Mouse (Mus musculus) hindbrain, embryonic 15.5 days (tissue): ENCODE data around the gene Fbxl2. TPM values are rescaled to one million over a fixed set of nuclear protein-coding genes. Genes with fewer than 3 reads are reported as not detected.

Experiments
- ATAC-seq: fragments of 200-750 bp; cut with Nextera tagmentation; 2 replicates; pipeline ENCODE4 v1.8.0; 2017; ENCODE audit warnings: low read depth, moderate number of reproducible peaks, moderate TSS enrichment; ENCODE audit not compliant: low FRiP score
- H3K27ac ChIP-seq: fragments of 300-500 bp; sonication (generic); replicated peaks from 2 replicates; pipeline ENCODE4 v1.5.1; 2015; ENCODE audit warnings: mild to moderate bottlenecking, inconsistent platforms
- H3K27me3 ChIP-seq: fragments of 300-500 bp; sonication (generic); 2 replicates; pipeline ENCODE4 v1.6.1; 2015; ENCODE audit warnings: control low read depth, inconsistent platforms
- H3K36me3 ChIP-seq: fragments of 300-500 bp; sonication (generic); 2 replicates; pipeline ENCODE4 v1.6.1; 2015; ENCODE audit warnings: control low read depth, inconsistent platforms
- H3K4me1 ChIP-seq: fragments of 300-500 bp; sonication (generic); replicated peaks from 2 replicates; pipeline ENCODE4 v1.6.1; 2015; ENCODE audit warnings: control low read depth, inconsistent platforms
- H3K4me2 ChIP-seq: fragments of 300-500 bp; sonication (generic); 2 replicates; pipeline ENCODE4 v1.6.1; 2015; ENCODE audit warnings: moderate library complexity, mild to moderate bottlenecking, inconsistent platforms
- H3K4me3 ChIP-seq: fragments of 300-500 bp; sonication (generic); 2 replicates; pipeline ENCODE4 v1.5.1; 2015; ENCODE audit warnings: mild to moderate bottlenecking, inconsistent platforms
- H3K9ac ChIP-seq: fragments of 300-500 bp; sonication (generic); 2 replicates; pipeline ENCODE4 v1.6.1; 2015; ENCODE audit warnings: inconsistent platforms
- H3K9me3 ChIP-seq: fragments of 300-500 bp; sonication (generic); 2 replicates; pipeline ENCODE4 v1.6.1; 2016; ENCODE audit warnings: control low read depth, inconsistent platforms
- WGBS: fragments of 180-500 bp; shearing (Covaris S2); methylation state at CpG from one replicate; pipeline ENCODE4 v1.1.7; 2015; 5-methylcytosine and 5-hydroxymethylcytosine counted together
- polyA plus RNA-seq: library from polyadenylated mRNA; unstranded; fragments of >200 nt; fragmentation: Nextera tagmentation; extraction: Ambion mirVana; gene quantifications from 2 replicates; pipeline ENCODE4 v1.2.1, GENCODE M21; 2015

The Fbxl2 gene
- polyA plus RNA-seq, 1 experiment from 2014 or later: 28.5 TPM

- Histone ChIP-seq H3K4me1 (peaks cover 15% of the 10 kb centered on the region), H3K27ac (peak overlapping the region; percentile 26), H3K27me3 (no peaks in the 10 kb centered on the region), H3K36me3 (peaks cover 43% of the 10 kb centered on the region), H3K9me3 (no peaks in the 10 kb centered on the region), H3K4me3 (no peak overlapping the region), H3K9ac (no peak overlapping the region), H3K4me2 (peak overlapping the region; percentile 3; the same call in 1 of the 2 replicates)
- WGBS: 29% methylated on average over 16 of the region's 16 CpGs
- ATAC-seq: peak; percentile 78
Observed at GRCm38 (mm10) chr9:113981099-113981880, 64.7 kb downstream of the Fbxl2 start.

DNA sequence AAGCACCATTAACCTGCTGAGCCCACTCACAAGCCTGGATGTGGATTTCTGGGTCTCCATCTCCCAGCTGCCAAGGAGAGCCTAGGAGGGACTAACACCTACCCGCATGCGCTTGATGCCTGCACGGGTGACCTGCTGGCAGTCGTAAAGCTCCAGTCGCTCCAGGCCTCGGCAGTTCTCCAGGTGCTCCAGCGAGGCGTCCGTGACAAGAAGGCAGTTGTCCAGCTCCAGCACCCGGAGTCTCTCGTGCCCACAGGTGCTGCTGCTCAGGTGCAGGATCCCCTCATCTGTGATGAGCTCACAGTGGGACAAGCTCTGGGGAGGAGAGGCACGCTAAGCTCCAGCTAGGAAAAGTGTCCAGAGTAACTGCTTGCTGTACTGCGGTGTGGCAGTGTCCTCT, 66.6 kb downstream of the Fbxl2 start:
- H3K4me2 ChIP-seq: no peak overlapping the region
- ATAC-seq: no peak
- H3K4me1 ChIP-seq: peaks cover 15% of the 10 kb centered on the region
- peaks cover 55% of the 10 kb centered on the region for H3K36me3 ChIP-seq
- WGBS: 92% methylated on average over 13 of the region's 13 CpGs
- no peaks in the 10 kb centered on the region for H3K9me3 ChIP-seq
- H3K27me3 ChIP-seq: no peaks in the 10 kb centered on the region
- H3K9ac ChIP-seq: no peak overlapping the region
- H3K4me3 ChIP-seq: no peak overlapping the region
- H3K27ac ChIP-seq: no peak overlapping the region

DNA sequence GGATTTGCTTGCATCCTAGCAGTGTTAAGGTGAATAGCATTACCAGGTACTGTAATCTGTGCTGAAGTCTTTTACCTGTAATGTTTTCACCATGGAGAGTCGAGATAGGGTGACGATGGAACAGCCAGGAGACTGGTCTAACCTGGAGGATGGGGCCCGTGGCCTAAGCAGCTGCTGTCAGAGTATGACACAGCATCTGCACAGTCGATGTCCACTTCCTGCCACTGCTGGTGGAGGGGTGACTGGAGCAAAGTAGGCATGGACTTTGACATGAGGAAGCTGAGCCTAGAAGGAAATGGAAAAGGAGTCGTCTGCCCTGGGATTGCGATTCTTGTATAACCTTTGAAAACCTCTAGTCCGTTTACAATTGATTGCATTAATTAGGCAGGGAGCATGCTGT, 67.3 kb downstream of the Fbxl2 start:
- no peak overlapping the region for H3K27ac ChIP-seq
- H3K36me3 ChIP-seq: peaks cover 57% of the 10 kb centered on the region

DNA sequence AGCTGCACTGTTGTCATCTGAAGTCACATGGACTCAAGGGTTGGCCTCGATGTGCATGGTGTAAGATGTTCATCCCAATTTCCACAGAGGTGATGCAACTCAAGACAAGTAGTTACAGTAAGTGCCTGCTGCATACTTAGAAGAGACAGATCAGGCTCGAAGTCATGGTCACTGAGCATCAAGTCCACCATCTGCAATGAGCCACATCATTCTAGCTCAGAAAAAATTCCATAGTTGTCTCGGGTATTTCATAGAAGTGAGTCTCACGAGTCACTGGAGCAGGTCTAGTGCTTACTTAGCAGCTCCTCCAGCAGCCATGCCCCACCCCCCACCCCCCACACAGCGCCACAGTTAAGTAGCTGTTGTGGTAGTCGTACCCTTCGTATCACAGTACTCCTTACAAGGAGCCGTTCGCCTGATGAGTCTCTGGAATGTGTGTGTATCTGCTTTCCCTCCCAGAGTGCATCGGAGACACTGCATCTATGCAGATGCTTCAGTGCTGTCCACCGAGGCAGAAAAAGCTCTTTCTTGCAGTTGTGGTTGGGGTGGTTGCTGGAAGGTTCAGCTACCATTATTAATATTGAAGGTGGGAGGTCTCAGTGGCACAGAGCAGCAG, 68.7 kb downstream of the Fbxl2 start:
- ATAC-seq: no peak
- H3K4me2 ChIP-seq: no peak overlapping the region
- H3K27me3 ChIP-seq: no peaks in the 10 kb centered on the region
- no peak overlapping the region for H3K27ac ChIP-seq
- no peak overlapping the region for H3K9ac ChIP-seq
- H3K4me3 ChIP-seq: no peak overlapping the region
- peaks cover 64% of the 10 kb centered on the region for H3K36me3 ChIP-seq
- H3K9me3 ChIP-seq: no peaks in the 10 kb centered on the region
- H3K4me1 ChIP-seq: peaks cover 15% of the 10 kb centered on the region
- WGBS: 84% methylated on average over 11 of the region's 11 CpGs

More for the DNA sequence above, 67.3 kb downstream of the Fbxl2 start:
- Histone ChIP-seq H3K9me3 (no peaks in the 10 kb centered on the region), H3K4me2 (no peak overlapping the region), H3K4me1 (peaks cover 15% of the 10 kb centered on the region), H3K27me3 (no peaks in the 10 kb centered on the region), H3K9ac (no peak overlapping the region), H3K4me3 (no peak overlapping the region)
- ATAC-seq: no peak
- 87% methylated on average over 7 of the region's 7 CpGs for WGBS

GRCm38 (mm10) chr9:113976264-113976663, 69.7 kb downstream of the Fbxl2 start:
- no peak overlapping the region for H3K9ac ChIP-seq
- H3K27me3 ChIP-seq: no peaks in the 10 kb centered on the region
- peaks cover 68% of the 10 kb centered on the region for H3K36me3 ChIP-seq
- 94% methylated on average over 10 of the region's 10 CpGs for WGBS
- H3K4me2 ChIP-seq: no peak overlapping the region
- no peaks in the 10 kb centered on the region for H3K9me3 ChIP-seq
- no peak for ATAC-seq
- H3K27ac ChIP-seq: no peak overlapping the region
- H3K4me1 ChIP-seq: peaks cover 5% of the 10 kb centered on the region
- no peak overlapping the region for H3K4me3 ChIP-seq

DNA sequence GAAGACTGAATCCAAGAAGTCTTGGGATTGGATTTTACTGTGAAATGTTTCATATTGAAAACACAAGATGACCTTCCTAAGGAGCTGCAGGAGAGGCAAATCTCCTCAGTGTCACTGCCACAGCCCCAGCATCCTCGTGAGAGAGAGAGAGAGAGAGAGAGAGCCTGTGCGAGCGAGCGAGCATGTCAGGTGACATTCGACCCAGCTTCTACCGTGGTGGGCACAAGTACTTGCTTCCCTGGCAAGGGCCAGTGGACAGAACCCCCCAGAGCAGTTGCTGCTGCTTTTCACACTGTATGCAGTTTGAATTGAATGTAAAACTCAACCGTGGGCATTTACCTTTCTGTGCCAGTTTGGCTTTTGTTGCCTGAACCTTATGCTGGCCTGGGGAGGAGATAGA, 70.5 kb downstream of the Fbxl2 start:
- Histone ChIP-seq H3K9me3 (no peaks in the 10 kb centered on the region), H3K9ac (no peak overlapping the region), H3K36me3 (peaks cover 74% of the 10 kb centered on the region), H3K4me3 (no peak overlapping the region), H3K27ac (no peak overlapping the region), H3K4me2 (no peak overlapping the region), H3K4me1 (no peaks in the 10 kb centered on the region), H3K27me3 (no peaks in the 10 kb centered on the region)
- WGBS: 83% methylated on average over 7 of the region's 7 CpGs
- ATAC-seq: no peak

- no peak overlapping the region for H3K4me3 ChIP-seq
- H3K4me1 ChIP-seq: no peaks in the 10 kb centered on the region
- H3K4me2 ChIP-seq: no peak overlapping the region
- no peaks in the 10 kb centered on the region for H3K9me3 ChIP-seq
- H3K36me3 ChIP-seq: peaks cover 76% of the 10 kb centered on the region
- H3K9ac ChIP-seq: no peak overlapping the region
- WGBS: 90% methylated on average over 4 of the region's 4 CpGs
- no peak for ATAC-seq
- no peak overlapping the region for H3K27ac ChIP-seq
- H3K27me3 ChIP-seq: no peaks in the 10 kb centered on the region
Observed at GRCm38 (mm10) chr9:113974945-113975344, 71.0 kb downstream of the Fbxl2 start.

GRCm38 (mm10) chr9:113973857-113974256, 72.1 kb downstream of the Fbxl2 start:
- no peak overlapping the region for H3K27ac ChIP-seq
- no peaks in the 10 kb centered on the region for H3K4me1 ChIP-seq
- no peak overlapping the region for H3K9ac ChIP-seq
- H3K4me3 ChIP-seq: no peak overlapping the region
- H3K4me2 ChIP-seq: no peak overlapping the region
- H3K9me3 ChIP-seq: no peaks in the 10 kb centered on the region
- no peak for ATAC-seq
- H3K36me3 ChIP-seq: peaks cover 79% of the 10 kb centered on the region
- WGBS: 71% methylated on average over 4 of the region's 4 CpGs
- H3K27me3 ChIP-seq: no peaks in the 10 kb centered on the region

DNA sequence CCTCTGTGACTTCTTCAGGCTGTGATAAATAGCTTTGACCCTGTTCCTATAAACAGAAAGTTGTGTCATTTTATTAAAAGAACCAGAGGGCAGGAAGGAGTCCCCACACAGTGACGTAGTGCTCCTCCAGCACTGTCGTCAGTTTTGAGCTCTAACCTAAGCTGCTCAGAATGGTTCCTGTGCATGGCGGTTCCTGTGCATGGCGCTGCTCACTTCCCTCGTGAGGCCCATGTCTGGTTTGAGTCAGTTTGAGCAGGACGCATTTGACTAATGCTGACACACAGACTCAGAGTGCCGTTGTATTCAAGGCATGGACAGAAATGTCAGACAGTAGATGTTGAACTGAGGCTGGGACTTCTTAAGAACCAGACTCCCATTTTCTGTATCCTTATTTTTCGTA, 74.4 kb downstream of the Fbxl2 start:
- H3K9me3 ChIP-seq: no peaks in the 10 kb centered on the region
- no peak overlapping the region for H3K4me3 ChIP-seq
- no peak for ATAC-seq
- no peaks in the 10 kb centered on the region for H3K27me3 ChIP-seq
- no peak overlapping the region for H3K9ac ChIP-seq
- H3K4me2 ChIP-seq: no peak overlapping the region
- H3K36me3 ChIP-seq: peaks cover 80% of the 10 kb centered on the region
- no peaks in the 10 kb centered on the region for H3K4me1 ChIP-seq
- WGBS: 77% methylated on average over 8 of the region's 8 CpGs
- H3K27ac ChIP-seq: no peak overlapping the region

GRCm38 (mm10) chr9:113970041-113970440, 76.0 kb downstream of the Fbxl2 start:
- H3K27ac ChIP-seq: no peak overlapping the region
- no peaks in the 10 kb centered on the region for H3K4me1 ChIP-seq
- H3K9me3 ChIP-seq: no peaks in the 10 kb centered on the region
- H3K36me3 ChIP-seq: peaks cover 78% of the 10 kb centered on the region
- H3K27me3 ChIP-seq: no peaks in the 10 kb centered on the region
- 91% methylated on average over 14 of the region's 14 CpGs for WGBS
- no peak for ATAC-seq
- no peak overlapping the region for H3K4me3 ChIP-seq
- no peak overlapping the region for H3K9ac ChIP-seq
- no peak overlapping the region for H3K4me2 ChIP-seq

- ATAC-seq: no peak
- WGBS: 97% methylated on average over 8 of the region's 8 CpGs
- Histone ChIP-seq H3K9ac (no peak overlapping the region), H3K9me3 (no peaks in the 10 kb centered on the region), H3K4me3 (no peak overlapping the region), H3K4me2 (no peak overlapping the region), H3K27ac (no peak overlapping the region), H3K27me3 (no peaks in the 10 kb centered on the region), H3K36me3 (peaks cover 81% of the 10 kb centered on the region), H3K4me1 (no peaks in the 10 kb centered on the region)
Observed at GRCm38 (mm10) chr9:113969399-113969798, 76.6 kb downstream of the Fbxl2 start.

DNA sequence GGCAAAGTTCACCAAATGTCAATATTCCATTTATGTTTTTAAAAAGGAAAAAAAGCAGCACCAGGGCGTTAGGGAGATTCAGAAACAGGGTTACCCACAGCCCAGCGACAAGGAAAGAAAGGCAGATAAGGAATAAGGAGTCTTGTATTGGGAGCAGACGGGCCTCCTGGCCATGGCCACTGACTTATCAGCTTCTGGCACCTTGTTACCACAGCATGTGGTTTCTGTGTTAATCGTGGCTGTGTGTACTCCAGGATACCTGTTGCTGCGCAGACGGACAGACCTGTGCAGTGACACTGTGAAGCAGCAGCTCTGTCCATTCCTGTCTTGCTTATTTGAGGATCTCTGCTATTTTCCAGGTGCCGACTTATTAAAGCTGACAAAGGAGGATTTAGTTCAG, 77.0 kb downstream of the Fbxl2 start:
- Histone ChIP-seq H3K27ac (no peak overlapping the region), H3K27me3 (no peaks in the 10 kb centered on the region), H3K9ac (no peak overlapping the region), H3K4me3 (no peak overlapping the region), H3K9me3 (no peaks in the 10 kb centered on the region), H3K4me2 (no peak overlapping the region), H3K36me3 (peaks cover 81% of the 10 kb centered on the region), H3K4me1 (no peaks in the 10 kb centered on the region)
- WGBS: 94% methylated on average over 7 of the region's 7 CpGs
- no peak for ATAC-seq
